Mouse (Mus musculus) intestine, embryonic 16.5 days (tissue): Measurements from ENCODE around the gene Cdk1. TPM values are rescaled to one million over a fixed set of nuclear protein-coding genes. Genes with fewer than 3 reads are reported as not detected.

Source experiments
- ATAC-seq: fragments of 200-750 bp; cut with Nextera tagmentation; 2 replicates; pipeline ENCODE4 v1.8.0; 2017; ENCODE audit warnings: moderate TSS enrichment, moderate library complexity
- H3K27ac ChIP-seq: fragments of 300-500 bp; sonication (generic); 2 replicates; pipeline ENCODE4 v1.5.1; 2014; ENCODE audit warnings: mild to moderate bottlenecking, low read length
- H3K27me3 ChIP-seq: fragments of 300-500 bp; sonication (generic); replicated peaks from 2 replicates; pipeline ENCODE4 v1.6.1; 2014; ENCODE audit warnings: low read length, control low read depth, mixed read lengths; ENCODE audit not compliant: control insufficient read depth, insufficient read depth
- H3K36me3 ChIP-seq: fragments of 300-500 bp; sonication (generic); 2 replicates; pipeline ENCODE4 v1.6.1; 2014; ENCODE audit warnings: low read length, control low read depth; ENCODE audit not compliant: control insufficient read depth, insufficient read depth
- H3K4me1 ChIP-seq: fragments of 300-500 bp; sonication (generic); 2 replicates; pipeline ENCODE4 v1.6.1; 2014; ENCODE audit warnings: low read length, control low read depth, mixed read lengths; ENCODE audit not compliant: control insufficient read depth, insufficient read depth
- H3K4me2 ChIP-seq: fragments of 300-500 bp; sonication (generic); 2 replicates; pipeline ENCODE4 v1.6.1; 2014; ENCODE audit warnings: low read depth, low read length, control low read depth
- H3K4me3 ChIP-seq: fragments of 300-500 bp; sonication (generic); 2 replicates; pipeline ENCODE4 v1.5.1; 2014; ENCODE audit warnings: mild to moderate bottlenecking, low read length
- H3K9ac ChIP-seq: fragments of 300-500 bp; sonication (generic); 2 replicates; pipeline ENCODE4 v1.6.1; 2014; ENCODE audit warnings: low read depth, low read length
- H3K9me3 ChIP-seq: fragments of 300-500 bp; sonication (generic); 2 replicates; pipeline ENCODE4 v1.6.1; 2016; ENCODE audit warnings: low read length, control low read depth; ENCODE audit not compliant: control insufficient read depth
- WGBS: fragments of 180-500 bp; shearing (Covaris S2); extraction: QIAGEN DNeasy Blood & Tissue Kit; methylation state at CpG from one replicate; pipeline ENCODE4 v1.1.7; 2014; 5-methylcytosine and 5-hydroxymethylcytosine counted together
- polyA plus RNA-seq: library from polyadenylated mRNA; unstranded; fragments of >200 nt; fragmentation: Nextera tagmentation; extraction: Ambion mirVana; gene quantifications from 2 replicates; pipeline ENCODE4 v1.2.1, GENCODE M21; 2015

Gene Cdk1
- polyA plus RNA-seq, 1 experiment from 2014 or later: 377 TPM

- no peak overlapping the region for H3K4me2 ChIP-seq
- 79% methylated on average over 1 of the region's 1 CpGs for WGBS
- no peak overlapping the region for H3K4me3 ChIP-seq
Measured at GRCm38 (mm10) chr10:69383186-69383585, 30.4 kb upstream of the Cdk1 start.

DNA sequence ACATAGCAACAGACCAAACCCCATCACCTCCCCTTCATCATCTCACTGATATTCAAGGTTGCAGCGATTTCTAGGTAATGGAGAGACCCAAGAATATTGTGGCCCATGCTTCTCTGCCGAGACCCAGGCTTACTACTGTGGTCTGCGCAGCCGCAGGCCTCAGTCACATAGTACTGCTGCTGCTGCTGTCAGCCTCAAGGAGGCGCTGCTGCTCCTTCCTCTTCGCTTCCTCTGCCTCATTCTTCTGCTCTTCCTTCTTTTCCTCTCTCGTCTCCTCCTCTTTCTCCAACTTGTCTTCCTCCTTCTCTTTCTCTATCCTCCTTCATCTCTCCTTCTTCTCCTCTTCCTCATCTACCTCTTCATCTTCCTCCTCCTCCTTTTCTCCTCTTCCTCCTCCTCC is 22.4 kb upstream of the Cdk1 start:
- 57% methylated on average over 7 of the region's 7 CpGs for WGBS

More at GRCm38 (mm10) chr10:69383186-69383585, 30.4 kb upstream of the Cdk1 start:
- no peak overlapping the region for H3K9ac ChIP-seq
- no peaks in the 10 kb centered on the region for H3K9me3 ChIP-seq
- H3K27me3 ChIP-seq: no peaks in the 10 kb centered on the region
- no peak for ATAC-seq
- no peak overlapping the region for H3K27ac ChIP-seq
- no peaks in the 10 kb centered on the region for H3K36me3 ChIP-seq
- H3K4me1 ChIP-seq: no peaks in the 10 kb centered on the region

GRCm38 (mm10) chr10:69373796-69374550 is 21.2 kb upstream of the Cdk1 start:
- H3K9me3 ChIP-seq: no peaks in the 10 kb centered on the region
- H3K36me3 ChIP-seq: no peaks in the 10 kb centered on the region
- no peaks in the 10 kb centered on the region for H3K4me1 ChIP-seq
- no peak overlapping the region for H3K27ac ChIP-seq
- WGBS: 69% methylated on average over 10 of the region's 10 CpGs
- H3K9ac ChIP-seq: no peak overlapping the region
- ATAC-seq: no peak
- H3K27me3 ChIP-seq: no peaks in the 10 kb centered on the region
- H3K4me3 ChIP-seq: no peak overlapping the region
- no peak overlapping the region for H3K4me2 ChIP-seq

More for the DNA sequence above, 22.4 kb upstream of the Cdk1 start:
- Histone ChIP-seq H3K4me2 (no peak overlapping the region), H3K9ac (no peak overlapping the region), H3K27ac (no peak overlapping the region), H3K36me3 (no peaks in the 10 kb centered on the region), H3K9me3 (no peaks in the 10 kb centered on the region), H3K4me3 (no peak overlapping the region), H3K27me3 (no peaks in the 10 kb centered on the region), H3K4me1 (no peaks in the 10 kb centered on the region)
- no peak for ATAC-seq

- no peaks in the 10 kb centered on the region for H3K27me3 ChIP-seq
- 78% methylated on average over 14 of the region's 14 CpGs for WGBS
Measured at GRCm38 (mm10) chr10:69372061-69372460, 19.3 kb upstream of the Cdk1 start.

DNA sequence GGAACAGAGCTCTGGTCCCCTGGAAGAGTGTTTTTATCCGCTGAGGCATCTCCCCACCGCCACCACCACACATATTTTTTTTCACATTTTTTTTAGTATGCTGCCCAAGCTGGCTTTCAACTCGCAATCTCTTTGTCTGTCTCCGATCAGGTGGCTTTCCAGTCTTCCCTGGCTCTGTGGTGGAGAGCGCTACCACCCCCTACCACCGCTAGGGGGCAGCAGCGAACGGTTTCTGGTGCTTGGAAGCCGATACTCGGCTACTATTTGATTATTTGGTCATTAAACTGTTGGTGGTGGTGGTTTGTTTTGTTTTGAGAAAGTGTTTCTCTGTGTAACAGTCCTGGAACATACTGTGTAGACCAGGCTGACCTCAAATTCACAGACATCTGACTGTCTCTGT is 18.7 kb upstream of the Cdk1 start:
- 14% methylated on average over 10 of the region's 10 CpGs for WGBS
- H3K27ac ChIP-seq: no peak overlapping the region
- no peak overlapping the region for H3K9ac ChIP-seq
- no peaks in the 10 kb centered on the region for H3K9me3 ChIP-seq
- H3K36me3 ChIP-seq: no peaks in the 10 kb centered on the region
- H3K4me1 ChIP-seq: no peaks in the 10 kb centered on the region
- H3K4me2 ChIP-seq: no peak overlapping the region
- H3K27me3 ChIP-seq: no peaks in the 10 kb centered on the region
- H3K4me3 ChIP-seq: no peak overlapping the region
- no peak for ATAC-seq

More at GRCm38 (mm10) chr10:69372061-69372460, 19.3 kb upstream of the Cdk1 start:
- Histone ChIP-seq H3K9ac (no peak overlapping the region), H3K4me3 (no peak overlapping the region), H3K27ac (no peak overlapping the region), H3K4me1 (no peaks in the 10 kb centered on the region), H3K9me3 (no peaks in the 10 kb centered on the region), H3K36me3 (no peaks in the 10 kb centered on the region), H3K4me2 (no peak overlapping the region)
- no peak for ATAC-seq

- no peak overlapping the region for H3K4me3 ChIP-seq
- WGBS: 70% methylated on average over 6 of the region's 6 CpGs
- H3K36me3 ChIP-seq: no peaks in the 10 kb centered on the region
- no peak for ATAC-seq
- no peak overlapping the region for H3K27ac ChIP-seq
- H3K27me3 ChIP-seq: no peaks in the 10 kb centered on the region
- no peak overlapping the region for H3K9ac ChIP-seq
- no peaks in the 10 kb centered on the region for H3K4me1 ChIP-seq
- no peak overlapping the region for H3K4me2 ChIP-seq
- H3K9me3 ChIP-seq: no peaks in the 10 kb centered on the region
Measured at GRCm38 (mm10) chr10:69369321-69369720, 16.6 kb upstream of the Cdk1 start.

- no peaks in the 10 kb centered on the region for H3K9me3 ChIP-seq
- 86% methylated on average over 13 of the region's 13 CpGs for WGBS
- no peak overlapping the region for H3K4me3 ChIP-seq
- no peaks in the 10 kb centered on the region for H3K27me3 ChIP-seq
- H3K4me2 ChIP-seq: no peak overlapping the region
- ATAC-seq: no peak
- no peaks in the 10 kb centered on the region for H3K4me1 ChIP-seq
- H3K36me3 ChIP-seq: no peaks in the 10 kb centered on the region
- H3K9ac ChIP-seq: no peak overlapping the region
- no peak overlapping the region for H3K27ac ChIP-seq
Measured at GRCm38 (mm10) chr10:69366877-69367387, 14.2 kb upstream of the Cdk1 start.

- no peak overlapping the region for H3K27ac ChIP-seq
- 72% methylated on average over 11 of the region's 11 CpGs for whole genome bisulfite sequencing
- ATAC-seq: no peak
- no peaks in the 10 kb centered on the region for H3K27me3 ChIP-seq
- no peaks in the 10 kb centered on the region for H3K4me1 ChIP-seq
- no peak overlapping the region for H3K9ac ChIP-seq
- H3K4me2 ChIP-seq: no peak overlapping the region
- no peak overlapping the region for H3K4me3 ChIP-seq
- no peaks in the 10 kb centered on the region for H3K36me3 ChIP-seq
- no peaks in the 10 kb centered on the region for H3K9me3 ChIP-seq
Measured at GRCm38 (mm10) chr10:69366208-69366607, 13.5 kb upstream of the Cdk1 start.

DNA sequence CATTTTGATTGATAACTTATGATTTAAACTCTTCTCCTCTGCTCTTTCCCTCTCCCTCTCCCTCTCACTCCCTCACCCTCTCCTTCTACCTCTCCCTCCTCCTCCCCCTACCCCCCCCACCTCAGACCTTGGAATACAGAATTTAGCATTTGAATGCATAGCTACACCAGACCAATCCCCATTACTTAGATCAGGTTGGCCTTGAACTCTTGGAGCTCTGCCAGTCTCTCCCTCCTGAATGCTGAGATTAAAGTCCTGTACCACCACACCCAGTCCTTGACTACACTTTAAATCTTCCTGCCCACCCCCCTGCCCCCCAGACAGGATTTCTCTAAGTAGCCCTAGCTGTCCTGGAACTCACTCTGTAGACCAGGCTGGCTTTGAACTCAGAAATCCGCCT is 6.9 kb upstream of the Cdk1 start:
- no peaks in the 10 kb centered on the region for H3K27me3 ChIP-seq
- H3K4me3 ChIP-seq: no peak overlapping the region
- no peaks in the 10 kb centered on the region for H3K36me3 ChIP-seq
- no peak overlapping the region for H3K27ac ChIP-seq
- no peak overlapping the region for H3K9ac ChIP-seq
- no peak for ATAC-seq
- H3K9me3 ChIP-seq: no peaks in the 10 kb centered on the region
- no peaks in the 10 kb centered on the region for H3K4me1 ChIP-seq
- 92% methylated on average over 1 of the region's 1 CpGs for WGBS
- no peak overlapping the region for H3K4me2 ChIP-seq
